Mouse (Mus musculus): ENCODE measurements at regions not wholly inside any gene's neighbourhood (a gene's known extent, or its start where the extent isn't known, plus 50 kb on each side); places are given as distances from the start of the nearest gene placed in this dataset.
"Not testable (repeated sequence)": the region's sequence is repeated elsewhere in the genome, so short reads cannot be mapped to it uniquely, and the experiment has no call there.

DNA sequence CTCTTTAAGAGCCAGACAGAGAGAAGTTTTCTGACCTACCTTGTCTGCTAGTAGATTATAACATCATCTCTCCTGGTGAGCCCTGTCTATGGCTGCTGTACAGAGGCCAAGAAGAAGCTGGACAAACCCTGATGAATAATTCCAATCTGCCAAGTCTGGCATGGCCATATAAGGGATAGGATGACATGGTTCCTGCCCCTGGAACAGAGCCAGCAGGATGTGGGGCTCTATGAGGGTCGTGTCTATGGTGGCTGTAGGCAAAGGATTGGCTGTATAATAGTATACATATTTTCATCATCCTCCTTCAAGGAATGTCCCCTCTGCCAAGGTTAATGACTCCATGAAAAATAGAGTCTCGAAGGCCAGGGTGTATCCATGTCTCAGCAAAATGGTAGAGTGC lies 75.4 kb upstream of the Cntn1 start:
- no peak for DNase-seq (ENCODE audit: low read depth, low spot score)
- TF ChIP-seq CHD2 (IDR thresholded peaks at IDR 0.05; ENCODE audit: low read depth, low read length) (no peak), ZNF384 (IDR thresholded peaks at IDR 0.05; ENCODE audit: low read depth, low read length) (no peak), ZC3H11A (IDR thresholded peaks at IDR 0.05; ENCODE audit: borderline replicate concordance, low read depth, low read length) (no peak), MAFK (IDR thresholded peaks at IDR 0.05; ENCODE audit: insufficient read depth, low read depth, low read length) (no peak), HCFC1 (IDR thresholded peaks at IDR 0.05; ENCODE audit: borderline replicate concordance, insufficient read depth, low read length) (no peak)
- no peaks in the 10 kb centered on the region for H3K9me3 ChIP-seq (ENCODE audit: control insufficient read depth, insufficient read depth, low read depth, low read length)
- H3K4me1 ChIP-seq (ENCODE audit: control insufficient read depth in 2 of 2, insufficient read depth in 2 of 2, low read length in 2 of 2, poor library complexity in 1 of 2) = no peaks in the 10 kb centered on the region
- no peak overlapping the region for H3K9ac ChIP-seq (ENCODE audit: insufficient read depth, low read depth, low read length, poor library complexity, severe bottlenecking)
- no peak overlapping the region for H3K4me3 ChIP-seq (ENCODE audit: insufficient read depth in 1 of 2, low read depth in 1 of 2, low read length in 2 of 2, poor library complexity in 1 of 2, severe bottlenecking in 1 of 2)
- no peaks in the 10 kb centered on the region for H3K36me3 ChIP-seq (ENCODE audit: control insufficient read depth, insufficient read depth, low read length, poor library complexity, severe bottlenecking)
- no peak overlapping the region for H3K27ac ChIP-seq (ENCODE audit: insufficient read depth, low read depth, low read length, poor library complexity, severe bottlenecking)
- in situ Hi-C loops (cut with MboI; ENCODE audit: low sequenced_read_pairs in 2 of 2, unreplicated experiment in 2 of 2) = no loop called here

DNA sequence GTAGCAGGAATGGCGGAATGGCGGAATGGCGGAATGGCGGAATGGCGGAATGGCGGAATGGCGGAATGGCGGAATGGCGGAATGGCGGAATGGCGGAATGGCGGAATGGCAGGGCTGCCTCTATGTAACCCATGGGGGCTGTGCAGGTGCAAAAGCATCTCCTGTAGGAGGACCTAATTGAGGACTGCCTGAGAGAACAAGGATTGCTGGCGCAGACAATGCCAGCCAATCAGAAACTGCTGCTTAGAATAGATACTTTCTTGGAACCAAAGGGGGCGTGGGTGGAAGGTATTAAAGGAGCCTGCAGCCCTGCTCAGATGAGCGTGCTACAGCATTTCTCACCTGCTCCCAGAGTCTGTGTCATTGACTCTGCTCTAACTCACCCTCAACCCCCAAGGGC lies 67.8 kb upstream of the Cntn1 start:
- H3K9me3 ChIP-seq (ENCODE audit: control insufficient read depth, insufficient read depth, low read depth, low read length); DNase-seq (ENCODE audit: low read depth, low spot score); H3K27ac ChIP-seq (ENCODE audit: insufficient read depth, low read depth, low read length, poor library complexity, severe bottlenecking); in situ Hi-C loops (cut with MboI; ENCODE audit: low sequenced_read_pairs in 2 of 2, unreplicated experiment in 2 of 2); H3K9ac ChIP-seq (ENCODE audit: insufficient read depth, low read depth, low read length, poor library complexity, severe bottlenecking); H3K4me1 ChIP-seq (ENCODE audit: control insufficient read depth in 2 of 2, insufficient read depth in 2 of 2, low read length in 2 of 2, poor library complexity in 1 of 2); H3K36me3 ChIP-seq (ENCODE audit: control insufficient read depth, insufficient read depth, low read length, poor library complexity, severe bottlenecking): not testable (repeated sequence)
- peak overlapping the region in 1 of 2 experiments; percentile 15; a peak in 1 of 4 replicates for H3K4me3 ChIP-seq (ENCODE audit: insufficient read depth in 1 of 2, low read depth in 1 of 2, low read length in 2 of 2, poor library complexity in 1 of 2, severe bottlenecking in 1 of 2)

- H3K9me3 ChIP-seq (ENCODE audit: control insufficient read depth, insufficient read depth, low read depth, low read length) = no peaks in the 10 kb centered on the region
- H3K9ac ChIP-seq (ENCODE audit: insufficient read depth, low read depth, low read length, poor library complexity, severe bottlenecking) = no peak overlapping the region
- no peak for DNase-seq (ENCODE audit: low read depth, low spot score)
- TF ChIP-seq CHD2 (IDR thresholded peaks at IDR 0.05; ENCODE audit: low read depth, low read length) (no peak), ZNF384 (IDR thresholded peaks at IDR 0.05; ENCODE audit: low read depth, low read length) (no peak), HCFC1 (IDR thresholded peaks at IDR 0.05; ENCODE audit: borderline replicate concordance, insufficient read depth, low read length) (no peak), MAFK (IDR thresholded peaks at IDR 0.05; ENCODE audit: insufficient read depth, low read depth, low read length) (no peak), ZC3H11A (IDR thresholded peaks at IDR 0.05; ENCODE audit: borderline replicate concordance, low read depth, low read length) (no peak)
- no peaks in the 10 kb centered on the region for H3K36me3 ChIP-seq (ENCODE audit: control insufficient read depth, insufficient read depth, low read length, poor library complexity, severe bottlenecking)
- H3K27ac ChIP-seq (ENCODE audit: insufficient read depth, low read depth, low read length, poor library complexity, severe bottlenecking) = no peak overlapping the region
- no peaks in the 10 kb centered on the region for H3K4me1 ChIP-seq (ENCODE audit: control insufficient read depth in 2 of 2, insufficient read depth in 2 of 2, low read length in 2 of 2, poor library complexity in 1 of 2)
- no peak overlapping the region for H3K4me3 ChIP-seq (ENCODE audit: insufficient read depth in 1 of 2, low read depth in 1 of 2, low read length in 2 of 2, poor library complexity in 1 of 2, severe bottlenecking in 1 of 2)
- in situ Hi-C loops (cut with MboI; ENCODE audit: low sequenced_read_pairs in 2 of 2, unreplicated experiment in 2 of 2) = no loop called here
Measured at GRCm38 (mm10) chr15:92000086-92000485, 50.9 kb upstream of the Cntn1 start.
